Mouse (Mus musculus): ENCODE data around the gene Aph1b.
"Not testable (repeated sequence)": the region's sequence is repeated elsewhere in the genome, so short reads cannot be mapped to it uniquely, and the experiment has no call there.

The Aph1b gene

GRCm38 (mm10) chr9:66795464-66796324, at the start of gene Aph1b:
Gene Aph1b (minus strand): TSS chr9:66795490.
- peak; percentile 91 for DNase-seq (ENCODE audit: low spot score)

- DNase-seq (ENCODE audit: low spot score): no peak
These were observed 39.8 kb upstream of the Aph1b start for GRCm38 (mm10) chr9:66835097-66835480.

- peak; percentile 97 for DNase-seq (ENCODE audit: low spot score)
These were observed 39.2 kb upstream of the Aph1b start, which contains the start of gene Aph1c for GRCm38 (mm10) chr9:66834318-66835096. Gene Aph1c (minus strand): TSS chr9:66834726.

GRCm38 (mm10) chr9:66833851-66834250, 38.6 kb upstream of the Aph1b start:
- DNase-seq (ENCODE audit: low spot score): no peak

GRCm38 (mm10) chr9:66832366-66832908, 37.1 kb upstream of the Aph1b start:
- DNase-seq (ENCODE audit: low spot score): no peak

- no peak for DNase-seq (ENCODE audit: low spot score)
These were observed 30.7 kb upstream of the Aph1b start for GRCm38 (mm10) chr9:66825990-66826389.

GRCm38 (mm10) chr9:66822255-66822654, 27.0 kb upstream of the Aph1b start:
- not testable (repeated sequence) for DNase-seq (ENCODE audit: low spot score)

- DNase-seq (ENCODE audit: low spot score): no peak
These were observed 25.7 kb upstream of the Aph1b start for GRCm38 (mm10) chr9:66820996-66821395.

- no peak for DNase-seq (ENCODE audit: low spot score)
These were observed 18.1 kb upstream of the Aph1b start for GRCm38 (mm10) chr9:66813392-66813791.

- not testable (repeated sequence) for DNase-seq (ENCODE audit: low spot score)
These were observed 10.7 kb upstream of the Aph1b start for GRCm38 (mm10) chr9:66805951-66806350.

GRCm38 (mm10) chr9:66801947-66802346, 6.7 kb upstream of the Aph1b start:
- no peak for DNase-seq (ENCODE audit: low spot score)

- DNase-seq (ENCODE audit: low spot score): no peak
These were observed 1.4 kb upstream of the Aph1b start, which contains the start of gene Gm10647 for GRCm38 (mm10) chr9:66796739-66797138. Gene Gm10647 (plus strand): TSS chr9:66797039.

- no peak for DNase-seq (ENCODE audit: low spot score)
These were observed 444 bp downstream of the Aph1b start for GRCm38 (mm10) chr9:66794629-66795463.

GRCm38 (mm10) chr9:66787821-66788220, 7.5 kb downstream of the Aph1b start:
- no peak for DNase-seq (ENCODE audit: low spot score)

GRCm38 (mm10) chr9:66784552-66784951, 10.7 kb downstream of the Aph1b start:
- DNase-seq (ENCODE audit: low spot score): not testable (repeated sequence)

- no peak for DNase-seq (ENCODE audit: low spot score)
These were observed 24.6 kb downstream of the Aph1b start for GRCm38 (mm10) chr9:66770701-66771100.

- DNase-seq (ENCODE audit: low spot score): no peak
These were observed 26.0 kb downstream of the Aph1b start for GRCm38 (mm10) chr9:66769275-66769674.

GRCm38 (mm10) chr9:66768721-66769120, 26.6 kb downstream of the Aph1b start:
- no peak for DNase-seq (ENCODE audit: low spot score)

- DNase-seq (ENCODE audit: low spot score): no peak
These were observed 34.3 kb downstream of the Aph1b start for GRCm38 (mm10) chr9:66760991-66761390.

GRCm38 (mm10) chr9:66752849-66753248, 42.4 kb downstream of the Aph1b start:
- no peak for DNase-seq (ENCODE audit: low spot score)

GRCm38 (mm10) chr9:66748390-66748789, 46.9 kb downstream of the Aph1b start:
- no peak for DNase-seq (ENCODE audit: low spot score)

GRCm38 (mm10) chr9:66744531-66744930, 50.8 kb downstream of the Aph1b start:
- DNase-seq (ENCODE audit: low spot score): no peak
